Mouse (Mus musculus) thymus, adult 2 months (tissue): Measurements from ENCODE around the gene C2cd2.

Source experiments
- CTCF ChIP-seq: fragments of 200-500 bp; IDR thresholded peaks from 2 replicates; pipeline ENCODE4 v1.5.1; 2012; ENCODE audit warnings: mild to moderate bottlenecking, control low read depth, low read length, moderate library complexity, borderline replicate concordance; ENCODE audit not compliant: control insufficient read depth, poor library complexity, insufficient read depth; ENCODE audit errors: extremely low read depth
- POLR2A ChIP-seq: fragments of 200-500 bp; IDR thresholded peaks from 2 replicates; pipeline ENCODE4 v1.6.1; 2012; ENCODE audit warnings: mild to moderate bottlenecking, low read length, control low read depth, moderate library complexity; ENCODE audit not compliant: control insufficient read depth, poor library complexity, insufficient read depth; ENCODE audit errors: extremely low read depth

DNA sequence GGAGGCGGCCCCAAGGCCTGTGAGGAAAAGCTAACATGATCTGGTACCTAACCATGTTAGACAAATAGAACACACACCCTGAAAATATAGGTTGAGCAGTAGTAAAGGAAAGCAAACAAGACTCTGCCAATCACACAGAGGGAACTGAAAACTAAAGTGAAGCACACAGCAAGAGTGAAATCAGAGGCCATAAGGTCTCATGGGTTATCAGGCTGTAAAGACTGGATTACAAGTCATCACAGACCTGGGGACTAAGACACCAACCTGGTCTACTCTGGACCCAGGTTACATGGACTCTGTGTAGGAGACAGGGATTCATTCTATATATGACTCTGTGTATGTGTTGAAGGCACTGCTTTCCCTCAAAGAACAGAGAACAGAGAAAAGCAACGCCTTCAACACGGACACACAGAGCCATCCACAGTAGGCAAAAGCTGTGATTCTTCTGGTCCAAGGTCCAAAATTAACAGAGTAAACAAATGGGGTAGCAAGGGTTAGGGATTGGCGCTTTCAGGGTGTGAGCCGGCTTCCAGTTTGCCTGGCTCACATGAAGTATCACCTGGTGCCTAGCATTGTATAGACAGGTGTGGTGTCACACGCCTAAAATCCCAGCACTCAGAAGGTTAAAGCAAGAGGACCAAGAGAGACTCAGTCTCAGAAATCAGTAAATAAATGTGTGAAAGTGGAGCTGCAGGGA, 138.9 kb downstream of the C2cd2 start:
- TF ChIP-seq POLR2A, result no peak
- TF ChIP-seq CTCF, result no peak
